Mouse (Mus musculus): ENCODE results near the gene Btbd18. TPM values are rescaled to one million over a fixed set of nuclear protein-coding genes. Genes with fewer than 3 reads are reported as not detected.

The Btbd18 gene
- total RNA-seq (2023), result not detected

DNA sequence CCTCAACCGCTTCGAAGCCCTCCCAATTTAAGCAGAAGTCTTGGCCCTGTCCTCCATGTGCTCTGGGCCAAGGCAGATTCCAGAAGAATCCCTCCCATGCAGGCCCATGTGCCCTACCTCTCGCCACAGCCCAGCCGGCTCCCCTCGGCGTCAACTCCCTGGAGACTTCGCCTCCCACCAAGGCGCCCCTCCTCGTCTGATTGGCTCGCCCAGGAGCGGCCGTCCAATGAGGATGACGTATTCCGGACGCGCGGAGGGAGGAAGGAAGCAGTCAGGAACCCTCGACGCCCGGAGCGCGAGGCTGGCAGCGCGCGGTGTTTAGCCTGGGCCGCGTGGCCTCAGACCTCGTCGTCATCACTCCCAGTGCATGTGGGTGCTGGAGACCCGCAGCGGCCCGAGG, at the start of gene Btbd18:
Btbd18 (plus strand) TSS at position 274 of the 400 bp plus-strand sequence.

DNA sequence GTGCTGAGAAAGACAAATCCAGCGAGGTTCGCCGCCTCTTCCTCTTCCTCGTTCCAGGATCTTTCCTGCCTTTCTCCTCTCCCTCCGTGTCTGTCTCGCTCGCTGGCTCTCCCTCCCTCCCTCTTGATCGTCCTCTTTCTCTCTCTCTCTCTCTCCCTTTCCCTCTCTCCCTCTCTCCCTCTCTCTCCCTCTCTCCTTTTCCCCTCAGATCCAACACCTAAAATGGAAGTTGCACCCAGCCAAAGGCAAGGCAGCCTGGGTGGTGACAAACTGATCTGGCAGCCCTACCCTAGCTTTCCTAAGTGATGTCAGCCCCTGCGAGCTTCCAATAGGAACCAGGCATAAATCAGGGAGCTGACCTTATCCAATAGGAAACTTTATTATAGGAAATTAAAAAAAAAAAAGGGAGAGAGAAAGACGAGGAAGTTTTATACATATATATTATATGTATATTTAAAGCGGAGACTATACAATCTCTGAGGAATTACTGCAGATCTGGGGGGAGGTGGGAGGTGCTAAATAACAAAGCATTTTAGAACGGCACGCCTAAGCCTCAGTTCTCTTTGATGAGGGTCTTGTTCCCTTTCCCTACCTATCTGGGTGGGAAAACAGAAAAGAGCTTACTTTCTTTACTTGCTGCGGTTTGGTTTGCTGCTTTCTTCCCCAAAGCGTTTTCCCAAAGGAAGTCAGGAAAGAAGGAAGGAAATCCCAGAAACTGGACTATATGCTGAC, 8.2 kb upstream of the Btbd18 start, which contains the start of gene Ctnnd1:
Ctnnd1 (minus strand) TSS at position 302 of the 732 bp plus-strand sequence.

GRCm38 (mm10) chr2:84670569-84670933, 11.7 kb downstream of the Btbd18 start, which contains the start of gene Selenoh:
TSS of gene Selenoh (minus strand) at chr2:84670770.

GRCm38 (mm10) chr2:84677968-84678880, 19.3 kb downstream of the Btbd18 start, which contains the start of the genes Gm28635 and Med19:
TSS of gene Gm28635 (minus strand) at chr2:84678041.
TSS of gene Med19 (plus strand) at chr2:84678402.

GRCm38 (mm10) chr2:84679016-84679415, 20.1 kb downstream of the Btbd18 start, which contains the start of gene Tmx2:
TSS of gene Tmx2 (minus strand) at chr2:84679140.

DNA sequence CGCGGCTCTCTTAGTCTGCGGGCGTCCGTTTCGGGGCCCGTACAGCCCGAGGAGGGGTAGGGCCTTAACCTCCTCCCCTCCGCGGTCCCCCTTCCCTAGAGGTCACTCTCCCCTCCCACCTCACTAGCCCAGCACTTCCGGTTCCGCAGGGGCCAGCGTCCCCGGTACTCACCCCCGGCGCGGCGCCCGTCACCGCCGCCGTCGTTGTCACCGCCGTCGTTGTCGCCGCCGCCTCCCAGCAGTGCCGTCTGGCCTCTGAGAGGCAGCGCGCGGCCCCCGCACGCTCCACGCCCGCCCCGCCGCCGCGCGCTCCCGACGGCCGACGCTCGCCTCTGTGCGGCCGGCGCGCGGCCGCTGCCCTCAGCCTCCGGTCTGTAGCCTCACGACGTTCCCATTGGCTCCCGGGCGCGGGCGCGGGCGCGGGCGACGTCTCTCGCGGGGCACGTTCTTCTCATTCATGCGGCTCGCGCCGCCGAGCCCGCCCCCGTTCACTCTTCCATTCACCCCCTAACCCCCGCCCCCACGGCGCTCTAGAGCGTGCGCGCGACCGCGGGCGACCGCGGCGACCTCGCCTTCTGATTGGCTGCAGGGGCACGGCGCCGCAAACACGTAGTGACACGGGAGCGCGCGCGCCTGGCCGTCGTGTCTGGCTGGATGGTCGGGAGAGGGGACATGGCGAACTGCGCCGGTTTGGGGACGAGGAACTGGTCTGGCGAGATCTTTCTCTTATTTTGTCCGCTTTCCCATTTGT, 56.1 kb downstream of the Btbd18 start, which contains the start of gene Zdhhc5:
Zdhhc5 (minus strand) TSS at position 370 of the 751 bp plus-strand sequence.

Other genes starting within 250 kb of the Btbd18 start
- gene Calcrl, start 233.7 kb upstream of the Btbd18 start, total RNA-seq (2023), result 10 to 100 TPM; 18.4 to 23.9 TPM
- 1 to 10 TPM; 3.2 to 4.5 TPM for gene Tfpi, start 182.3 kb upstream of the Btbd18 start, total RNA-seq (2023)
- 10 to 100 TPM; 13.6 to 20.2 TPM for gene Ctnnd1, start 8.3 kb upstream of the Btbd18 start, total RNA-seq (2023)
- gene Selenoh, start 11.7 kb downstream of the Btbd18 start, total RNA-seq (2023), result 10 to 100 TPM; 33.9 to 48.3 TPM
- gene Gm28635, start 19.0 kb downstream of the Btbd18 start, total RNA-seq (2023), result not detected
- 1 to 10 TPM; 8.7 to 9.4 TPM for gene Med19, start 19.3 kb downstream of the Btbd18 start, total RNA-seq (2023)
- 10 to 100 TPM; 16.0 to 17.0 TPM for gene Tmx2, start 20.1 kb downstream of the Btbd18 start, total RNA-seq (2023)
- gene Zdhhc5, start 56.1 kb downstream of the Btbd18 start, total RNA-seq (2023), result 10 to 100 TPM; 39.0 TPM
- gene Clp1, start 68.3 kb downstream of the Btbd18 start, total RNA-seq (2023), result 10 to 100 TPM; 16.4 to 22.9 TPM
- gene Ypel4, start 75.0 kb downstream of the Btbd18 start, total RNA-seq (2023), result 1 to 10 TPM; 2.1 to 2.3 TPM
- gene Gm19426, start 84.6 kb downstream of the Btbd18 start, total RNA-seq (2023), result not detected
- under 1 TPM; 0.20 to 0.90 TPM for gene Serping1, start 116.4 kb downstream of the Btbd18 start, total RNA-seq (2023)
- 10 to 100 TPM; 21.7 to 29.5 TPM for gene Ube2l6, start 139.7 kb downstream of the Btbd18 start, total RNA-seq (2023)
- gene Smtnl1, start 163.6 kb downstream of the Btbd18 start, total RNA-seq (2023), result under 1 TPM in 1 of 2 experiments, not detected in 1; 0.35 TPM
- 1 to 10 TPM; 5.6 to 7.0 TPM for gene Timm10, start 167.9 kb downstream of the Btbd18 start, total RNA-seq (2023)
- 10 to 100 TPM in 1 of 2 experiments, 1 to 10 TPM in 1; 6.7 to 11.0 TPM for gene Slc43a1, start 179.8 kb downstream of the Btbd18 start, total RNA-seq (2023)
- gene Rtn4rl2, start 227.6 kb downstream of the Btbd18 start, total RNA-seq (2023), result not detected

Measured in neutrophil, adult 59 days (primary cell).